Mouse (Mus musculus) forebrain, embryonic 10.5 days (tissue): ENCODE results near the gene Prr15. TPM values are rescaled to one million over a fixed set of nuclear protein-coding genes. Genes with fewer than 3 reads are reported as not detected.

Source experiments
- DNase-seq: peaks from one replicate; pipeline ENCODE4 v3.0.0-alpha.2; 2017; ENCODE audit warnings: low spot score; ENCODE audit errors: extremely low spot score
- H3K27ac ChIP-seq: fragments of 300-500 bp; sonication (generic); 2 replicates; pipeline ENCODE4 v1.5.1; 2016; ENCODE audit warnings: mild to moderate bottlenecking
- H3K27me3 ChIP-seq: fragments of 300-500 bp; sonication (generic); 2 replicates; pipeline ENCODE4 v1.6.1; 2016; ENCODE audit warnings: mild to moderate bottlenecking; ENCODE audit not compliant: poor library complexity, severe bottlenecking
- H3K36me3 ChIP-seq: fragments of 300-500 bp; sonication (generic); replicated peaks from 2 replicates; pipeline ENCODE4 v1.6.1; 2016; ENCODE audit warnings: mild to moderate bottlenecking, moderate library complexity
- H3K4me1 ChIP-seq: fragments of 300-500 bp; sonication (generic); 2 replicates; pipeline ENCODE4 v1.6.1; 2016
- H3K4me3 ChIP-seq: fragments of 300-500 bp; sonication (generic); 2 replicates; pipeline ENCODE4 v1.5.1; 2016; ENCODE audit warnings: mild to moderate bottlenecking, moderate library complexity
- H3K9me3 ChIP-seq: fragments of 300-500 bp; sonication (generic); 2 replicates; pipeline ENCODE4 v1.6.1; 2016; ENCODE audit warnings: mild to moderate bottlenecking, moderate library complexity
- WGBS: fragments of 180-500 bp; shearing (Covaris S2); methylation state at CpG from one replicate; pipeline ENCODE4 v1.1.7; 2016; 5-methylcytosine and 5-hydroxymethylcytosine counted together
- polyA plus RNA-seq: library from polyadenylated mRNA; unstranded; fragments of >200 nt; fragmentation: Nextera tagmentation; extraction: Ambion mirVana; gene quantifications from 2 replicates; pipeline ENCODE4 v1.2.1, GENCODE M21; 2016

The Prr15 gene
- polyA plus RNA-seq: 3.3 and 4.7 TPM in 2 replicates

DNA sequence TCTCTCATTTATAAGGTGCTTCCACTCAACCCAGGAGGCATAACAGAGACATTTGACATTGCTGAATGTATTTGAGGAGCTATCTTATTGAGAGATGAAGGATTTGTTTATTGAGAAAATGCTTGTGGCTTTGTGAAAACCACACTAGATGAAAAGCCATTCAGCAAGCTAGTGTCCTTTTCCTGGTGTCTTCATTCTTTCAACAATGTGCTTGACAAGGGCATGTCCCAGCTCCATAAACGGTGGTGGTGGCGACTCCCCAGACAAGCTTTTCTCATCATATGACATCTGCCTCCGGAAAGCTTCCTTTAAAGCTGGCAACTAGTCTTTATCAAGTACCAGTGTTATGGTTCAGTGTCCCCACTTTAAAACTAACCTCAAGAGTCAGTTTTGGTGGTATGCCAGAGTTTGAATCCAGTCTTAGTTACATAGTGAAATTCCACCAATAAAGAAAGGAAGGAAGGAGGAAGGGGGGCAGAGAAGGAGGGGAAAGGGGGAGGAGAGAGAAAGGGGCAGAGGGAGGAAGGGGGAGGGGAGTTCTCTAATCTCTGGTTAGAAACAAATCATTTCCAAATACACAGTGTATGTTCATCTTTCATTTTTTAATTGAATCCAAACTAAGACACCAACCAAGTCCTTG is at the start of gene Prr15:
Prr15 (plus strand) TSS at position 590 of the 640 bp plus-strand sequence.
- Histone ChIP-seq H3K27ac (no peak within 1 kb of the TSS; the same call in 1 of the 2 replicates), H3K4me3 (peak within 1 kb of the TSS; percentile 61), H3K4me1 (peaks cover 36% of the 10 kb centered on the region), H3K27me3 (peaks cover 80% of the 10 kb centered on the region), H3K36me3 (no peaks in the 10 kb centered on the region), H3K9me3 (no peaks in the 10 kb centered on the region)
- DNase-seq: no peak
- WGBS: 82% methylated on average over 3 of the region's 3 CpGs

DNA sequence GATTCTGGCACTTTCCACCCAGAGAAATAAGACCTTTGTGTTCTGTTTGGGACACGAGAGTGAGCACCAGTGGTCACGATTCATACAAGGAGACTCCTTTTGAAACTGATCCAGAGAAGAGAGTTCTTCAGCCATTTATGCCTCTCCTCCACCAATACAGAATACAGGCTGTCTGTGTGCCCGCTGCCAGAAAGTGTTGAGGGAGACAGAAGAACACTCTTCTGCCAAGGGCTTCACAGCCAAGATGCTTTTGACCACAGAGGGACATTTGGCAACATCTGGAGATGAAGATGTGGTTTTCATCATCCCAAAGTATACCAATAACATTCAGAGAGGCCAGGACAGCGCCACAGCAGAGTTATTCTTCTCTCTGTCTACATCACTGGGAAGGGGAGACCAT is 48.4 kb upstream of the Prr15 start:
- Histone ChIP-seq H3K27me3 (no peaks in the 10 kb centered on the region; the same call in 1 of the 2 replicates), H3K4me1 (peaks cover 47% of the 10 kb centered on the region), H3K4me3 (no peak overlapping the region), H3K9me3 (no peaks in the 10 kb centered on the region), H3K36me3 (no peaks in the 10 kb centered on the region), H3K27ac (peak overlapping the region; percentile 63)
- 81% methylated on average over 4 of the region's 4 CpGs for WGBS
- DNase-seq: no peak

DNA sequence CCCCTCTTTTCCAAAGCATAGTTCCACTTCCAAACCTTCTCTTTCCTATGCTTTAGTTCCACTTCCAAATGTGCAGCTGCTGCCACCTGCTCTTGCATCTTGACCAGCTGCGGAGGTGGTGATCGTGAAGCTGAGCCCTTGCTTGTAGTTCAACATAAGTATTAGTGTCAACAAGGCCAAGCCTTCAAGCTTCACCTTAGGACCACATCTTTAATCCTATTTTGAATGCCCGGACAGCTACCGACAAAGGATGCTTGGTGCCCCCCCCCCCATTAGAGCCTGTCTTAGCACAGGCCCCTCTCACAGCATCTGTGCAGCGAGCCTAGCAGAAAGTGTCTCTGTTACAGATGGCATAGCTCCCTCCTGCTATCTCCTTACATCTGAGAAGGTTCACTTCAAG is 47.8 kb upstream of the Prr15 start:
- WGBS: 15% methylated on average over 5 of the region's 5 CpGs
- no peaks in the 10 kb centered on the region; the same call in 1 of the 2 replicates for H3K27me3 ChIP-seq
- H3K9me3 ChIP-seq: no peaks in the 10 kb centered on the region
- peaks cover 42% of the 10 kb centered on the region for H3K4me1 ChIP-seq
- no peak overlapping the region for H3K4me3 ChIP-seq
- H3K27ac ChIP-seq: peak overlapping the region; percentile 63
- DNase-seq: no peak
- no peaks in the 10 kb centered on the region for H3K36me3 ChIP-seq

DNA sequence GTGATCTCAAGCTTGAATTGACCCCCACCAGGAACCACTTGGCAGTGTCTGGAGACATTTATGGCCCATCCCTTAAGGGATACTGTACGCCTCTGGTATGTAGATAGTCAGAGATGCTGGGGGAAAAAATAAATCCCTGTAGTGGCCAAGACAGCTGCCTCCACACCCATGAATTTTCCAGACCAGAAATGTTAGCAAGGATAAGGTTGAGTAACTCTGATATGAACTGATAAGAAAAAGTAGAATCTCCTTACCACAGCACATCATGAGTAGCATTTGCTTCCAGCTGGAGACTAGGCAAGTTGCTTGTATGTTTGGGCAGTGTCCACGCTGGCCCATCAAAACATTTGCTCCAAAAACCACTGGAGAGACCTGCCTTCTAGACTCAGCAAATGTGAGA is 47.0 kb upstream of the Prr15 start:
- H3K27me3 ChIP-seq: no peaks in the 10 kb centered on the region; the same call in 1 of the 2 replicates
- 79% methylated on average over 2 of the region's 2 CpGs for WGBS
- peaks cover 41% of the 10 kb centered on the region for H3K4me1 ChIP-seq
- no peaks in the 10 kb centered on the region for H3K36me3 ChIP-seq
- no peaks in the 10 kb centered on the region for H3K9me3 ChIP-seq
- peak overlapping the region; percentile 63; the same call in 1 of the 2 replicates for H3K27ac ChIP-seq
- no peak for DNase-seq
- no peak overlapping the region for H3K4me3 ChIP-seq

- 83% methylated on average over 11 of the region's 11 CpGs for WGBS
- peaks cover 35% of the 10 kb centered on the region for H3K4me1 ChIP-seq
- DNase-seq: no peak
Observed at GRCm38 (mm10) chr6:54279391-54279790, 46.2 kb upstream of the Prr15 start.

GRCm38 (mm10) chr6:54280248-54280647 is 45.4 kb upstream of the Prr15 start:
- no peak for DNase-seq
- WGBS: 89% methylated on average over 6 of the region's 6 CpGs
- Histone ChIP-seq H3K4me1 (peaks cover 34% of the 10 kb centered on the region), H3K36me3 (no peaks in the 10 kb centered on the region), H3K4me3 (no peak overlapping the region), H3K27me3 (no peaks in the 10 kb centered on the region; the same call in 1 of the 2 replicates), H3K9me3 (no peaks in the 10 kb centered on the region), H3K27ac (no peak overlapping the region)

More at GRCm38 (mm10) chr6:54279391-54279790, 46.2 kb upstream of the Prr15 start:
- no peaks in the 10 kb centered on the region for H3K9me3 ChIP-seq
- H3K27ac ChIP-seq: no peak overlapping the region
- no peaks in the 10 kb centered on the region for H3K36me3 ChIP-seq
- no peak overlapping the region for H3K4me3 ChIP-seq
- H3K27me3 ChIP-seq: no peaks in the 10 kb centered on the region; the same call in 1 of the 2 replicates

DNA sequence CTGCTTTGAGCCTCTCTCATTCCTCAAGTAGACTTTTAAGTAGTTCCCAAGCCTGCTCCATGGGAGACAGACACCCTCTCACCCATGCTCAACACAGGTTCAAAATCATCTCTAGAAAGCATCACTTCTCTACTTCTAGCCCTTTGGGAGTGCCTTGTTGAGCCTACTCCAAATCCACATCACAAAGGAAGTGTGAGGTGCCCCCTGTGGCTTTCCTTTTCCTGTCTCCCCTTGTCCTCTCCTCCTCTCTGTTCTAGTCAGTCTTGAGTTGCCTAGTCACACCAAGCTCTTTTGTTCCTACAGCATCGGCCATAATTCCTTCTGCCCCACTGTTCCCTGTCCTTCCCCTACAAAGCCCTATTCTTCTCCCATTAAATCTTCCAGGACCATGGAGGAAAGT is 42.3 kb upstream of the Prr15 start:
- no peak overlapping the region for H3K4me3 ChIP-seq
- no peaks in the 10 kb centered on the region for H3K36me3 ChIP-seq
- no peaks in the 10 kb centered on the region for H3K27me3 ChIP-seq
- WGBS: 9% methylated on average over 1 of the region's 1 CpGs
- H3K27ac ChIP-seq: no peak overlapping the region
- no peaks in the 10 kb centered on the region for H3K9me3 ChIP-seq
- DNase-seq: no peak
- H3K4me1 ChIP-seq: peaks cover 14% of the 10 kb centered on the region

DNA sequence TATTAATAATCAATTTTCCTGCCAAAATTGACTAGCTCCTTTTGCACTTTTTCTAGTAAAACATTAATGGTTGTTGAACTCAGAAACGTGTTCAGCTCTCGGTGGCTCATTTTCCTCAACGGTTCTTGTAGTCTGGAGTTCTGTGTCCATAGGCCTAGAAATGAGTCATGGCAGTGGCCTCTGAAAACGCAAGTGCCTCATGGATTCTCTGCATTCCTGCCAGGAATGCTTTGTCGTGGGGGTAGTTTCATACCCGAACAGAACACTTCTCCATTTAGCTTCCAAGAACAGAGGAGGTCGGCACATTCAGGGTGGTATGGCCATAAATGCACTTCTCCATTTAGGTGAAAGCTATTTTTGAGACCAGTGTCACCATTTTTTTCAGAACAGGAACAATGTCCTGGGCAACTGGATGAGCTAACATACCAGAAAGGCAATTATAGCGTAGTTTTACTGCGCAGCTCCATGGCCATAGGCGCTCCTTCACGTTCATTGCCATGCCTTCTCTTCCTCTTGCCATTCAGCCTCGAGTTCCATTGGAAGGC is 41.4 kb upstream of the Prr15 start:
- 92% methylated on average over 12 of the region's 12 CpGs for WGBS
- H3K27ac ChIP-seq: no peak overlapping the region
- no peaks in the 10 kb centered on the region for H3K27me3 ChIP-seq
- no peaks in the 10 kb centered on the region for H3K36me3 ChIP-seq
- no peak overlapping the region for H3K4me3 ChIP-seq
- no peaks in the 10 kb centered on the region for H3K9me3 ChIP-seq
- DNase-seq: no peak
- H3K4me1 ChIP-seq: peaks cover 7% of the 10 kb centered on the region; the same call in 1 of the 2 replicates

DNA sequence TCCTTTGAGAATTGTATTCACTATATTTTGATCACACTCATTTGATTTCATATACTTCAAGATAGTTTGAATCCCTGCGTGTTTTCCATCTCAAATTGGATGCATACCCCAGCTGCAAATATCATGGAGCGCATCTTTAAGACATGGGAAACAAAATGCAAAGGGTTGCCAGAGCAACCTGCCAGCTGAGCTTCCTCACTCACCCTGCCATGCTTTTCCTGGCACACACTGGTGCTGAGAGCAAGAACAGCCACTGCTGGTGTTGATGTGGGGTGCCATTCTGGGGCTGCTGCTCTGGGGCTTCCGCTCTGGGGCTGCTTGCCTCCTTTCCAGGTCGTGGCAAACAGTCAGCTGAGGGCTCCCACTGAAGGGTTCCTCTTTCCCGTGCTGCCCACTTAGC is 38.8 kb upstream of the Prr15 start:
- Histone ChIP-seq H3K9me3 (no peaks in the 10 kb centered on the region), H3K4me1 (peaks cover 7% of the 10 kb centered on the region; the same call in 1 of the 2 replicates), H3K4me3 (no peak overlapping the region), H3K27ac (no peak overlapping the region), H3K27me3 (no peaks in the 10 kb centered on the region), H3K36me3 (no peaks in the 10 kb centered on the region)
- DNase-seq: no peak
- 84% methylated on average over 5 of the region's 5 CpGs for WGBS

DNA sequence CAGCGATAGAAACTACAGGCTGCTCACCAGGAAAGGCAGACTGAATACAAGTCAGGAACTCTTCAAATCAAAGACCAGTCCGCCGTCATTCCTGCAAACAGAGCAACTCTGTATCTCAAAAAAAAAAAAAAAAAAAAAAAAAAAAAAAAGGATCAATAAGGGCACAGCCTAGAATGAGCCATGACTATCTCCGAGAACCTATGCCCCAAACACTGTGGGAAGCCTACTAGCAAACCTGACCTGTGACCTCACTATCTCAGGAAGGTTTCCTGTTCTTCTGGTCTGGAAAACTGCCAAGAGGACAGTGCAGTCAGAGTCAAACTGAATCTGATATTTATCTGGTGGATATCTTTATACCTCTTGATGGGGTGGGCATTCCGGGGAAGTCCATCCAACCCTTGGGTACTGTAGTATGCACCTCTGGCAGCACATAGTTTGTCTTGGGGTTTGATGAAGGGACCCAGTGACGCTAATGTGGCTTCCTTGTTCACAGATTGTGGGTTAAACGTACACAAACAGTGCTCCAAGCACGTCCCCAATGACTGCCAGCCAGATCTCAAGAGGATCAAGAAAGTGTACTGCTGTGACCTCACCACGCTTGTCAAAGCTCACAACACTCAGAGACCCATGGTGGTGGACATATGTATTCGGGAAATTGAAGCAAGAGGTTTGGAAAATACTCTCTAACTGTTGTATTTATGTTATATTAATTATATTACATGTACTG is 35.7 kb upstream of the Prr15 start:
- WGBS: 80% methylated on average over 10 of the region's 10 CpGs
- Histone ChIP-seq H3K4me1 (no peaks in the 10 kb centered on the region), H3K9me3 (no peaks in the 10 kb centered on the region), H3K27ac (no peak overlapping the region), H3K4me3 (no peak overlapping the region), H3K36me3 (no peaks in the 10 kb centered on the region), H3K27me3 (no peaks in the 10 kb centered on the region)
- DNase-seq: no peak

- Histone ChIP-seq H3K27me3 (no peaks in the 10 kb centered on the region), H3K4me1 (no peaks in the 10 kb centered on the region), H3K4me3 (no peak overlapping the region), H3K9me3 (no peaks in the 10 kb centered on the region), H3K36me3 (no peaks in the 10 kb centered on the region; the same call in 1 of the 2 replicates), H3K27ac (no peak overlapping the region)
- DNase-seq: no peak
- WGBS: 81% methylated on average over 2 of the region's 2 CpGs
Observed at GRCm38 (mm10) chr6:54297231-54297630, 28.4 kb upstream of the Prr15 start.

DNA sequence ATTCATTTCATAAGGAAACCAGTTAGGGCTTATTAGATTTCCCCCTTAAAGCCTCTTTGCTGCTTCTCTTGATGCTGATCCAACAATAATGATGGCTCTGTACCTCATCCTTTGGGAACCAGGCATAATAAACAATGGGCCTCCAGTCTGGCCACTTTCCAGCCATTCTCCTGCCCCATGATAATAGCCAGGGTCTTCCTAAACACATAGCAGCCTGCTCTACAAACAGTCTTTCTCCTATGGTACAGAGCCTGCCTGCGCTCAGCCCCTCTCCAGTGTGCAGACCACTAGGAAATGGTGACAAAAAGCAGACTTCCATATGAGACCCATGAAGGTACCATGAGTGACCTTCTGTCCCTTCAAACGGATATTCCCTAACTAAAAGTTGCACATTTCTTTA is 26.2 kb upstream of the Prr15 start:
- Histone ChIP-seq H3K4me3 (no peak overlapping the region), H3K9me3 (no peaks in the 10 kb centered on the region), H3K27ac (no peak overlapping the region), H3K36me3 (no peaks in the 10 kb centered on the region; the same call in 1 of the 2 replicates), H3K4me1 (no peaks in the 10 kb centered on the region), H3K27me3 (no peaks in the 10 kb centered on the region)
- no peak for DNase-seq
- WGBS: 80% methylated on average over 2 of the region's 2 CpGs

DNA sequence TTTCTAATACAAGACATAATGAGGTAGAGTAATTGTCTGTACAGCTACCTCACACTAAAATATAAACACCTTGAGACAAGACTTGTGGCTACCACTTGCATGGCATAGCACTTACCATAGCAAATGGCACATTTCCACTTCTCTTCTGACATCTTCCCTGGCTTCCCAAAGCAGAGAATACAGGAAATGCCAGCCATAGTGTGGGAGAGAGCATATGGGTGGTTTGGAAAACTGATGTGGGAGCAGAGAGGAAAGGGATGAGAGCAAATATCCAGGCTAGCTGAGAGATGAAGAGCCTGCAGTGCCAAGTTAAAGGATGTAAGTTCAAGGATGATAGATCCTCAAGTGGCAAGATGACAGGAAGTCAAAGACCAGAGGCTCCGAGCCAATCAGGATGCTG is 19.9 kb upstream of the Prr15 start:
- WGBS: 92% methylated on average over 1 of the region's 1 CpGs
- H3K36me3 ChIP-seq: no peaks in the 10 kb centered on the region

More for the DNA sequence above, 19.9 kb upstream of the Prr15 start:
- H3K9me3 ChIP-seq: no peaks in the 10 kb centered on the region
- H3K4me3 ChIP-seq: no peak overlapping the region
- no peaks in the 10 kb centered on the region for H3K27me3 ChIP-seq
- peaks cover 9% of the 10 kb centered on the region for H3K4me1 ChIP-seq
- DNase-seq: no peak
- no peak overlapping the region for H3K27ac ChIP-seq
